9 mouse cellular contexts compared by ENCODE assay signal in the genomic region with DNA sequence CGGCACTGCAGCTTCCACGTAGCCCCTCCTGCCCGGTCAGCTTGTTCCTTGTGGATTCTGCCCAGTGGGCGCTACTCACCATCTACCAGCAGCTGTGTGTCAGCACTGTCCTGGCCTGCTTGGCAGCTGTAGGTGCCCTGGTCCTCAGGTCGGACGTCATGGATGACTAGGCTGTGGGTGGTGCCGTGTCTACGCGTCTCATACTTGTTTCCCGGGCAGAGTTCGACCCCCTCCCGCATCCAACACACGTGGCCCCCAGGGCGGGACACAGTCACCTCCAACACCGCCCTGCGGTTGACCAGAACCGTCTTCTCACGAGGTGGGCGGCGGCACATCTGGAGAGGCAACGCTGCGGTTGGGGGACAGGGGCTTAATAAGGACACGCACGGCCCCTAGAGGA. TPM values are rescaled to one million over a fixed set of nuclear protein-coding genes. Genes with fewer than 3 reads are reported as not detected.
A peak's percentile ranks its signal among the peaks of the same experiment; 100 is the strongest.
DNase-seq lines count a peak whose midpoint lies in the region; ATAC-seq and TF ChIP-seq lines count a peak whose summit lies in the region.
"Had no signal": no experiment of that assay in that cellular context is flagged by ENCODE, and none has a peak within 500 bp of the region (broad histone marks: within the 10 kb centered on the region; RNA-seq: fewer than 3 reads in every experiment).

No protein-coding gene starts in this region.

- TF ChIP-seq CTCF in lung, adult 2 months (IDR thresholded peaks at IDR 0.05; ENCODE audit: insufficient read depth, low read length): no peak

- H3K9me3 ChIP-seq in lung, embryonic 15.5 days: no peaks in the 10 kb centered on the region
- no peaks in the 10 kb centered on the region for H3K9me3 ChIP-seq in hindbrain, embryonic 10.5 days
- no peaks in the 10 kb centered on the region for H3K9me3 ChIP-seq in stomach, embryonic 15.5 days

- peaks cover 17% of the 10 kb centered on the region for H3K36me3 ChIP-seq in lung, embryonic 15.5 days
- peaks cover 43% of the 10 kb centered on the region for H3K36me3 ChIP-seq in hindbrain, embryonic 10.5 days
- H3K36me3 ChIP-seq in stomach, embryonic 15.5 days: peaks cover 19% of the 10 kb centered on the region

- no peak for DNase-seq in lung, adult 2 months
- DNase-seq in hindbrain, embryonic 10.5 days (ENCODE audit: low spot score): no peak
- DNase-seq in kidney, postnatal 36 days: peak; percentile 65 to 69
- no peak for DNase-seq in frontal cortex, postnatal 14 days (ENCODE audit: low spot score in 2 of 2)
- no peak for DNase-seq in cerebellum, adult 11 months
- no peak for DNase-seq in layer of hippocampus, postnatal 25 days (ENCODE audit: extremely low spot score in 1 of 2, low spot score in 1 of 2)
- DNase-seq: heart, adult 2 months had no signal

- 8% methylated on average over 24 of the region's 24 CpGs for WGBS in lung, embryonic 15.5 days
- WGBS in lung, adult 2 months: 37% methylated on average over 24 of the region's 24 CpGs
- WGBS in hindbrain, embryonic 10.5 days: 5% methylated on average over 24 of the region's 24 CpGs
- WGBS in stomach, embryonic 15.5 days: 16% methylated on average over 24 of the region's 24 CpGs

- no peak for TF ChIP-seq POLR2A in lung, adult 2 months (IDR thresholded peaks at IDR 0.05; ENCODE audit: borderline replicate concordance, extremely low read depth, low read depth, low read length)

- H3K4me1 ChIP-seq in lung, embryonic 15.5 days: peaks cover 13% of the 10 kb centered on the region
- peaks cover 2% of the 10 kb centered on the region; the same call in 1 of the 2 replicates for H3K4me1 ChIP-seq in lung, adult 2 months (ENCODE audit: control insufficient read depth, insufficient read depth, low read length)
- H3K4me1 ChIP-seq in hindbrain, embryonic 10.5 days (replicated peaks): peaks cover 34% of the 10 kb centered on the region
- H3K4me1 ChIP-seq in stomach, embryonic 15.5 days: peaks cover 12% of the 10 kb centered on the region

- H3K4me2 ChIP-seq in lung, embryonic 15.5 days: peak overlapping the region; percentile 80
- H3K4me2 ChIP-seq in stomach, embryonic 15.5 days: peak overlapping the region; percentile 95; the same call in 1 of the 2 replicates

- H3K9ac ChIP-seq in lung, embryonic 15.5 days: no peak overlapping the region
- no peak overlapping the region for H3K9ac ChIP-seq in stomach, embryonic 15.5 days

- no peak overlapping the region; the same call in 1 of the 2 replicates for H3K4me3 ChIP-seq in lung, embryonic 15.5 days
- H3K4me3 ChIP-seq in lung, adult 2 months (replicated peaks; ENCODE audit: extremely low read depth, low read depth, low read length): no peak overlapping the region
- H3K4me3 ChIP-seq in hindbrain, embryonic 10.5 days: peak overlapping the region; percentile 66
- H3K4me3 ChIP-seq in stomach, embryonic 15.5 days (replicated peaks): peak overlapping the region; percentile 49; the same call in 1 of the 2 replicates
- H3K4me3 ChIP-seq: heart, adult 2 months had no signal

- ATAC-seq in lung, embryonic 15.5 days (ENCODE audit: borderline replicate concordance, extremely low read depth, low FRiP score, low TSS enrichment): no peak; the same call in 1 of the 2 replicates
- no peak for ATAC-seq in stomach, embryonic 15.5 days (ENCODE audit: insufficient read depth, low FRiP score, low read depth)

- peaks cover 77% of the 10 kb centered on the region for H3K27me3 ChIP-seq in lung, embryonic 15.5 days
- peaks cover 100% of the 10 kb centered on the region for H3K27me3 ChIP-seq in hindbrain, embryonic 10.5 days (ENCODE audit: insufficient read depth, poor library complexity, severe bottlenecking)
- peaks cover 49% of the 10 kb centered on the region for H3K27me3 ChIP-seq in stomach, embryonic 15.5 days (replicated peaks)

- H3K27ac ChIP-seq in lung, embryonic 15.5 days: no peak overlapping the region
- H3K27ac ChIP-seq in hindbrain, embryonic 10.5 days: no peak overlapping the region
- H3K27ac ChIP-seq in stomach, embryonic 15.5 days: no peak overlapping the region
- H3K27ac ChIP-seq: heart, adult 2 months had no signal

RNA-seq across cellular contexts. Expression of a gene that starts 7.2 kb away (rescaled TPM):
- polyA plus RNA-seq in lung, embryonic 15.5 days (2015; fragmentation: Nextera tagmentation; extraction: Ambion mirVana): 0.65 and 0.82 TPM in 2 replicates
- polyA plus RNA-seq in lung, adult 2 months (2012; rRNA removed): 5.2 and 7.4 TPM in 2 replicates
- 8.6 and 20.4 TPM in 2 replicates for polyA plus RNA-seq in hindbrain, embryonic 10.5 days (2016; fragmentation: Nextera tagmentation; extraction: Ambion mirVana)
- 2.3 and 2.7 TPM in 2 replicates for polyA plus RNA-seq in stomach, embryonic 15.5 days (2015; fragmentation: Nextera tagmentation; extraction: Ambion mirVana)
- total RNA-seq in layer of hippocampus, postnatal 25 days (2021): 10 to 100 TPM; 70.3 to 73.8 TPM

RNA-seq across cellular contexts. Expression of a gene that starts 7.5 kb away (rescaled TPM):
- polyA plus RNA-seq in lung, embryonic 15.5 days (2015; fragmentation: Nextera tagmentation; extraction: Ambion mirVana): 29.5 and 31.1 TPM in 2 replicates
- polyA plus RNA-seq in lung, adult 2 months (2012; rRNA removed): 89.7 and 127 TPM in 2 replicates
- 25.1 and 29.8 TPM in 2 replicates for polyA plus RNA-seq in hindbrain, embryonic 10.5 days (2016; fragmentation: Nextera tagmentation; extraction: Ambion mirVana)
- polyA plus RNA-seq in stomach, embryonic 15.5 days (2015; fragmentation: Nextera tagmentation; extraction: Ambion mirVana): 40.9 and 41.9 TPM in 2 replicates
- 10 to 100 TPM; 77.2 to 82.8 TPM for total RNA-seq in layer of hippocampus, postnatal 25 days (2021)

RNA-seq across cellular contexts. Expression of a gene that starts 19.7 kb away (rescaled TPM):
- 74.0 and 77.9 TPM in 2 replicates for polyA plus RNA-seq in lung, embryonic 15.5 days (2015; fragmentation: Nextera tagmentation; extraction: Ambion mirVana)
- 20.7 and 26.1 TPM in 2 replicates for polyA plus RNA-seq in lung, adult 2 months (2012; rRNA removed)
- 37.9 and 44.2 TPM in 2 replicates for polyA plus RNA-seq in hindbrain, embryonic 10.5 days (2016; fragmentation: Nextera tagmentation; extraction: Ambion mirVana)
- 75.1 and 84.0 TPM in 2 replicates for polyA plus RNA-seq in stomach, embryonic 15.5 days (2015; fragmentation: Nextera tagmentation; extraction: Ambion mirVana)
- 10 to 100 TPM; 18.9 to 20.2 TPM for total RNA-seq in layer of hippocampus, postnatal 25 days (2021)

RNA-seq across cellular contexts. Expression of a gene that starts 20.3 kb away (rescaled TPM):
- polyA plus RNA-seq in lung, embryonic 15.5 days (2015; fragmentation: Nextera tagmentation; extraction: Ambion mirVana): 3.6 and 4.6 TPM in 2 replicates
- 13.6 and 14.3 TPM in 2 replicates for polyA plus RNA-seq in lung, adult 2 months (2012; rRNA removed)
- polyA plus RNA-seq in hindbrain, embryonic 10.5 days (2016; fragmentation: Nextera tagmentation; extraction: Ambion mirVana): 2.7 TPM in 2 replicates
- 8.0 and 9.6 TPM in 2 replicates for polyA plus RNA-seq in stomach, embryonic 15.5 days (2015; fragmentation: Nextera tagmentation; extraction: Ambion mirVana)
- 10 to 100 TPM; 11.3 to 19.9 TPM for total RNA-seq in layer of hippocampus, postnatal 25 days (2021)

RNA-seq across cellular contexts. Expression of a gene that starts 34.8 kb away (rescaled TPM):
- 20.7 and 20.8 TPM in 2 replicates for polyA plus RNA-seq in lung, embryonic 15.5 days (2015; fragmentation: Nextera tagmentation; extraction: Ambion mirVana)
- 44.1 and 50.6 TPM in 2 replicates for polyA plus RNA-seq in lung, adult 2 months (2012; rRNA removed)
- 29.6 and 30.0 TPM in 2 replicates for polyA plus RNA-seq in hindbrain, embryonic 10.5 days (2016; fragmentation: Nextera tagmentation; extraction: Ambion mirVana)
- 16.1 and 18.1 TPM in 2 replicates for polyA plus RNA-seq in stomach, embryonic 15.5 days (2015; fragmentation: Nextera tagmentation; extraction: Ambion mirVana)
- total RNA-seq in layer of hippocampus, postnatal 25 days (2021): 10 to 100 TPM; 20.6 to 25.5 TPM

Comparison
In these comparisons a context has a peak if more than half of its experiments do, and no peak if none do; other contexts are left out.
1. H3K4me3 ChIP-seq: peak in hindbrain, embryonic 10.5 days (single experiment) and stomach, embryonic 15.5 days (single experiment); none in lung, embryonic 15.5 days (single experiment) and lung, adult 2 months (single experiment).
2. DNase-seq: peak in kidney, postnatal 36 days (2 of 2); none in lung, adult 2 months (single experiment), hindbrain, embryonic 10.5 days (single experiment), frontal cortex, postnatal 14 days (0 of 2), cerebellum, adult 11 months (single experiment) and layer of hippocampus, postnatal 25 days (0 of 2).